Mouse (Mus musculus) hindbrain, postnatal 0 days (tissue): ENCODE measurements around the gene Rin1. TPM values are rescaled to one million over a fixed set of nuclear protein-coding genes. Genes with fewer than 3 reads are reported as not detected.

Experiments used
- ATAC-seq: fragments of 200-750 bp; cut with Nextera tagmentation; 2 replicates; pipeline ENCODE4 v1.8.0; 2017; ENCODE audit warnings: mild to moderate bottlenecking, moderate TSS enrichment, moderate library complexity
- DNase-seq: peaks from one replicate; pipeline ENCODE4 v3.0.0-alpha.2; 2015; ENCODE audit warnings: low spot score
- H3K27ac ChIP-seq: fragments of 300-500 bp; sonication (generic); 2 replicates; pipeline ENCODE4 v1.5.1; 2014; ENCODE audit warnings: mild to moderate bottlenecking
- H3K27me3 ChIP-seq: fragments of 300-500 bp; sonication (generic); 2 replicates; pipeline ENCODE4 v1.6.1; 2014; ENCODE audit warnings: low read length, mixed read lengths; ENCODE audit not compliant: insufficient read depth
- H3K36me3 ChIP-seq: fragments of 300-500 bp; sonication (generic); 2 replicates; pipeline ENCODE4 v1.6.1; 2014; ENCODE audit warnings: low read length, mixed read lengths; ENCODE audit not compliant: insufficient read depth
- H3K4me1 ChIP-seq: fragments of 300-500 bp; sonication (generic); 2 replicates; pipeline ENCODE4 v1.6.1; 2014; ENCODE audit warnings: antibody characterized with exemption, low read length, mixed read lengths; ENCODE audit not compliant: insufficient read depth
- H3K4me2 ChIP-seq: fragments of 300-500 bp; sonication (generic); 2 replicates; pipeline ENCODE4 v1.6.1; 2014; ENCODE audit warnings: low read depth, mild to moderate bottlenecking, low read length, moderate library complexity, mixed read lengths
- H3K4me3 ChIP-seq: fragments of 300-500 bp; sonication (generic); 2 replicates; pipeline ENCODE4 v1.5.1; 2014; ENCODE audit warnings: low read length
- H3K9ac ChIP-seq: fragments of 300-500 bp; sonication (generic); replicated peaks from 2 replicates; pipeline ENCODE4 v1.6.1; 2014; ENCODE audit warnings: mild to moderate bottlenecking, low read length, moderate library complexity, mixed read lengths
- H3K9me3 ChIP-seq: fragments of 300-500 bp; sonication (generic); 2 replicates; pipeline ENCODE4 v1.6.1; 2016; ENCODE audit warnings: low read length, mixed read lengths
- CTCF ChIP-seq: IDR thresholded peaks from 2 replicates; pipeline ENCODE4 v1.5.1; 2016; ENCODE audit warnings: antibody characterized with exemption, control low read depth, low read depth
- WGBS: fragments of 180-500 bp; shearing (Covaris S2); extraction: QIAGEN DNeasy Blood & Tissue Kit; methylation state at CpG from one replicate; pipeline ENCODE4 v1.1.7; 2014; 5-methylcytosine and 5-hydroxymethylcytosine counted together
- polyA plus RNA-seq: library from polyadenylated mRNA; unstranded; fragments of >200 nt; fragmentation: Nextera tagmentation; extraction: Ambion mirVana; gene quantifications from 2 replicates; pipeline ENCODE4 v1.2.1, GENCODE M21; 2015
- total RNA-seq: library from RNA; depleted of rRNA; stranded (reverse); fragments of >200 nt; gene quantifications from 2 replicates; pipeline ENCODE4 v1.2.3, GENCODE M21; 2014

Rin1 gene
- total and polyA plus RNA-seq, 2 experiments from 2014 or later, result 0.86 to 2.0 TPM

- H3K4me1 ChIP-seq, result peaks cover 5% of the 10 kb centered on the region
- no peak overlapping the region for H3K4me3 ChIP-seq
- peaks cover 5% of the 10 kb centered on the region; the same call in 1 of the 2 replicates for H3K27me3 ChIP-seq
- H3K9ac ChIP-seq, result no peak overlapping the region
- ATAC-seq (no peak), DNase-seq (no peak)
- H3K9me3 ChIP-seq, result no peaks in the 10 kb centered on the region
- no peak for TF ChIP-seq CTCF
- WGBS, result 56% methylated on average over 3 of the region's 3 CpGs
- H3K4me2 ChIP-seq, result peak overlapping the region; percentile 29; the same call in 1 of the 2 replicates
- H3K27ac ChIP-seq, result no peak overlapping the region
- peaks cover 24% of the 10 kb centered on the region; the same call in 1 of the 2 replicates for H3K36me3 ChIP-seq
Measured at GRCm38 (mm10) chr19:5051515-5051914, 1.2 kb downstream of the Rin1 start.

GRCm38 (mm10) chr19:5052166-5052822, 2.0 kb downstream of the Rin1 start:
- 35% methylated on average over 25 of the region's 25 CpGs for WGBS
- no peaks in the 10 kb centered on the region for H3K9me3 ChIP-seq
- H3K36me3 ChIP-seq, result peaks cover 16% of the 10 kb centered on the region; the same call in 1 of the 2 replicates
- H3K4me2 ChIP-seq, result 0 out of 2 replicates have a peak overlapping the region, but pooled peaks have one; percentile 3
- no peak overlapping the region for H3K4me3 ChIP-seq
- H3K27me3 ChIP-seq, result peaks cover 5% of the 10 kb centered on the region; the same call in 1 of the 2 replicates
- H3K4me1 ChIP-seq, result peaks cover 5% of the 10 kb centered on the region
- H3K9ac ChIP-seq, result no peak overlapping the region
- ATAC-seq, result no peak
- TF ChIP-seq CTCF, result no peak
- DNase-seq, result no peak
- H3K27ac ChIP-seq, result no peak overlapping the region

GRCm38 (mm10) chr19:5052853-5053252, 2.6 kb downstream of the Rin1 start:
- ATAC-seq (no peak), DNase-seq (no peak)
- H3K9me3 ChIP-seq, result no peaks in the 10 kb centered on the region
- H3K36me3 ChIP-seq, result peaks cover 12% of the 10 kb centered on the region; the same call in 1 of the 2 replicates
- peaks cover 5% of the 10 kb centered on the region for H3K4me1 ChIP-seq
- H3K27me3 ChIP-seq, result peaks cover 5% of the 10 kb centered on the region; the same call in 1 of the 2 replicates
- H3K9ac ChIP-seq, result no peak overlapping the region
- no peak overlapping the region for H3K4me3 ChIP-seq
- TF ChIP-seq CTCF, result no peak
- H3K27ac ChIP-seq, result no peak overlapping the region
- 51% methylated on average over 17 of the region's 17 CpGs for WGBS
- no peak overlapping the region for H3K4me2 ChIP-seq

GRCm38 (mm10) chr19:5053909-5054308, 3.6 kb downstream of the Rin1 start:
- ATAC-seq, result no peak
- WGBS, result 18% methylated on average over 9 of the region's 9 CpGs
- Histone ChIP-seq H3K4me3 (no peak overlapping the region), H3K4me2 (no peak overlapping the region), H3K27ac (no peak overlapping the region), H3K9me3 (no peaks in the 10 kb centered on the region), H3K36me3 (0 out of 2 replicates have a peak, but pooled peaks cover 5% of the 10 kb centered on the region), H3K4me1 (peaks cover 5% of the 10 kb centered on the region), H3K9ac (no peak overlapping the region), H3K27me3 (peaks cover 5% of the 10 kb centered on the region; the same call in 1 of the 2 replicates)
- peak; percentile 81 for TF ChIP-seq CTCF
- DNase-seq, result peak; percentile 45

DNA sequence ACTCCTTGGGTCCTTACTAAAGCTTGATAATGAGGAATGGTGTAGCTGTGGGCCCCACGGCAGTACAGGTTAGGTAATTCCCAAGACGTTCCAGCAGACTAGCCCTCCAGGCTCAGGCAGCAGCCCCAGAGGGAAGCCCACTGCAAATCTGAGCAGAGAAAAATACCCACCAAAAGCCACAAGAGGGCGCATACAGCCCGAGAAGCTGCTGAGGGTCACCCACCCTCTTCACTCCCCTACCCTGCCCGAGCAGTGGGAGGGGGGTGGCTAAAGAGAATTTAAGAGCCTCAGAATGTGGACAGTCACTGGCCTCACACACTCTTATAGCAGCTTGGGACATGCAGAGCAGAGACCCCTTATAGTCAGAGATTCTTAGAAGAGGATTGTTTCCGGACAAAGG, 6.0 kb downstream of the Rin1 start:
- no peaks in the 10 kb centered on the region; the same call in 1 of the 2 replicates for H3K4me1 ChIP-seq
- peak; percentile 80 for DNase-seq
- peaks cover 5% of the 10 kb centered on the region; the same call in 1 of the 2 replicates for H3K27me3 ChIP-seq
- H3K36me3 ChIP-seq, result no peaks in the 10 kb centered on the region
- no peak overlapping the region for H3K27ac ChIP-seq
- H3K9me3 ChIP-seq, result no peaks in the 10 kb centered on the region
- WGBS, result 12% methylated on average over 6 of the region's 6 CpGs
- peak; percentile 80 for TF ChIP-seq CTCF
- ATAC-seq, result peak; percentile 34; the same call in 1 of the 2 replicates
- no peak overlapping the region for H3K4me2 ChIP-seq
- no peak overlapping the region for H3K4me3 ChIP-seq
- no peak overlapping the region for H3K9ac ChIP-seq

DNA sequence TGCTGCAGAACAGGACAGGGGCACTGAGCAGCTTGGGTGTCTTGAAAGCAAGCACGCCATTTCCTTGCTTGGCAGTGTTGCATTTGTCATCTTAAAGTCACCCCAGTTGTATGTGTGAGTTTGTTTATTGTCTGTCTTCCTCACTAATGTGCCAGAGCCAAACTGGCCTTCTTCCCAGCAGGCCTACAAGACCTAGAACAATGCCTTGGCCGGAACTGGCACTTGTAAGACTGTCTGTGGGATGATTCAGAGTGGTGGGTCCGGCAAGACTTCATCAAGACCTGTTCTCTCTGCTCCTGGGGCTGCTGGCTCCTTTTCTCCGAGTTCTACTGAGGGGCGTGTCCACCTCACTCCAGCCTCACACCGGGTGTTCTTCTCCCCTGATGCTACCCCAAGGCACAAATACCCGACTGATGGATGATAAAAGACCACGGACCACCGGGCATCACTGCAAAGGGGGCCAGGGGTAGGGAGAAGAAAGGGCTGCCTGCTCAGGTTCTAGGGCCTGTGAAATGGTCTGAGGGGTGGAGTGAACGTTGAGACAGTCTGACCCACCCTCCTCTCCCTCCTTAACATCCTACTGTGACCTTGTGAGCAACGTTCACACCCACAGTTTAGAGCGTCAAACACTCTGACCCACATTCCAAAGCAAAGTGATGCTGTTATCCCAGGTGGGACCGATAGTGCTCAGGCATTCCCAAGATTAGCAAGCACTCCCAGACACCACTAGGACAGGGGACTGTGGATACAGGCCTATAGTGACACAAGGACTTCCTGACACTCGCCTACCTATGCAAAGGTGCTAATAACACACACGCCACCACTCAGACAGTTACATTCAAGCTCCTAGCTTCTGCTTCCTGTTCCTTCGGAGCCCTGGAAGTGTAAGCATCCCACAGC, 7.8 kb downstream of the Rin1 start:
- H3K9me3 ChIP-seq, result no peaks in the 10 kb centered on the region
- H3K27ac ChIP-seq, result no peak overlapping the region
- no peak overlapping the region for H3K4me3 ChIP-seq
- no peak for TF ChIP-seq CTCF
- no peaks in the 10 kb centered on the region for H3K27me3 ChIP-seq
- WGBS, result 25% methylated on average over 16 of the region's 16 CpGs
- H3K4me2 ChIP-seq, result no peak overlapping the region
- H3K4me1 ChIP-seq, result no peaks in the 10 kb centered on the region; the same call in 1 of the 2 replicates
- no peaks in the 10 kb centered on the region for H3K36me3 ChIP-seq
- DNase-seq (no peak), ATAC-seq (no peak)
- no peak overlapping the region for H3K9ac ChIP-seq
